Mouse (Mus musculus): ENCODE data around the gene Med26.

DNA sequence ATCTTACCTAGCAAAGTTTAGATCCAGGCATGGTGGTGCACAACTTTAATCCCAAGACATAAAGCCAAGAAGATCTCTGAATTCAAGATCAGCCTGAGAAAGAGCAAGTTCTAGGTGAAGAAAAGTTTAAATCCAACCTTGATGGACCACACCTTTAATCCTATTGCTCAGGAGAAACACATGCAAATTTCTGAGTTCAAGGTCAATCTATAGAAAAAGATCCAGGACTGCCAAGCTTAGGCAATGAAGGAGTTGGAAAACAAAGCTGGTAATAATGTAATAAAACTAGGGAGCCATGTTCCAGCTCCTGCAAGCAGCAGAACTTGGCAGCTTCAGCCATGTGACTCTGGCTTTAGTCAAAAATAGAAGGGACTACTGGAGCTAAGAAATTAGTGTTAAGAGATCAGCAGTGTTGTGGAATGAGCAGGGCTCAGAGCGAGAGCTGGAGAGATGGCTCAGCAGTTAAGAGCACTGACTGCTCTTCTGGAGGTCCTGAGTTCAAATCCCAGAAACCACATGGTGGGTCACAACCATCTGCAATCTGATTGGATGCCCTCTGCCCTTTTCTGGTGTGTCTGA lies 13.1 kb upstream of the Med26 start:
- no peak for TF ChIP-seq POLR2A (IDR thresholded peaks at IDR 0.05; ENCODE audit: insufficient read length, low read depth)
- TF ChIP-seq MAX (IDR thresholded peaks at IDR 0.05; ENCODE audit: low read depth), result no peak
- no peak for TF ChIP-seq MYOD1 (IDR thresholded peaks at IDR 0.05; ENCODE audit: control insufficient read depth in 1 of 3, insufficient read length in 2 of 3, low read depth in 2 of 3)
- TF ChIP-seq TCF12 (IDR thresholded peaks at IDR 0.05; ENCODE audit: insufficient read depth, poor library complexity, severe bottlenecking), result no peak
- TF ChIP-seq E2F4 (IDR thresholded peaks at IDR 0.05; ENCODE audit: insufficient read depth), result no peak
- no peak for TF ChIP-seq USF1 (IDR thresholded peaks at IDR 0.05; ENCODE audit: low read depth)
